Mouse (Mus musculus) liver, embryonic 14.5 days (tissue): ENCODE results near the gene Snrpa. TPM values are rescaled to one million over a fixed set of nuclear protein-coding genes. Genes with fewer than 3 reads are reported as not detected.
A peak's percentile ranks its signal among the peaks of the same experiment; 100 is the strongest.

Experiments used
- ATAC-seq: fragments of 200-750 bp; cut with Nextera tagmentation; 2 replicates; pipeline ENCODE4 v1.8.0; 2017; ENCODE audit warnings: moderate number of reproducible peaks, mild to moderate bottlenecking, moderate library complexity; ENCODE audit not compliant: insufficient read depth
- DNase-seq, 3 experiments: peaks; one replicate each; pipeline ENCODE4 v3.0.0-alpha.2; 2012 to 2013; ENCODE audit warnings: low read depth in 3 of 3, low spot score in 3 of 3
- H3K27ac ChIP-seq: fragments of 300-500 bp; sonication (generic); 2 replicates; pipeline ENCODE4 v1.5.1; 2014; ENCODE audit warnings: moderate library complexity, mild to moderate bottlenecking, control low read depth, inconsistent platforms
- H3K27me3 ChIP-seq: fragments of 300-500 bp; sonication (generic); 2 replicates; pipeline ENCODE4 v1.6.1; 2014; ENCODE audit warnings: mild to moderate bottlenecking, low read length, moderate library complexity; ENCODE audit not compliant: control insufficient read depth, insufficient read depth
- H3K36me3 ChIP-seq: fragments of 300-500 bp; sonication (generic); replicated peaks from 2 replicates; pipeline ENCODE4 v1.6.1; 2014; ENCODE audit warnings: low read depth; ENCODE audit not compliant: control insufficient read depth, insufficient read depth
- H3K4me1 ChIP-seq, 2 experiments: fragments of 200-500 bp in 1 of 2; fragments of 300-500 bp in 1 of 2; sonication (generic) in 1 of 2; replicated peaks; 2 replicates each; pipeline ENCODE4 v1.6.1; 2012 to 2014; ENCODE audit warnings: antibody characterized with exemption in 1 of 2, inconsistent platforms in 1 of 2, low read length in 1 of 2; ENCODE audit not compliant: control insufficient read depth in 2 of 2, insufficient read depth in 2 of 2
- H3K4me2 ChIP-seq: fragments of 300-500 bp; sonication (generic); 2 replicates; pipeline ENCODE4 v1.6.1; 2014; ENCODE audit warnings: low read depth, mild to moderate bottlenecking, control low read depth, moderate library complexity
- H3K4me3 ChIP-seq, 2 experiments: fragments of 200-500 bp in 1 of 2; fragments of 300-500 bp in 1 of 2; sonication (generic) in 1 of 2; 2 replicates each; pipeline ENCODE4 v1.5.1; 2012 to 2014; ENCODE audit warnings: low read depth in 2 of 2, low read length in 2 of 2, mild to moderate bottlenecking in 2 of 2, control low read depth in 1 of 2, inconsistent platforms in 1 of 2, moderate library complexity in 1 of 2; ENCODE audit not compliant: insufficient read depth in 1 of 2
- H3K9ac ChIP-seq: fragments of 300-500 bp; sonication (generic); replicated peaks from 2 replicates; pipeline ENCODE4 v1.6.1; 2014; ENCODE audit warnings: mild to moderate bottlenecking, control low read depth, moderate library complexity
- H3K9me3 ChIP-seq: fragments of 300-500 bp; sonication (generic); 2 replicates; pipeline ENCODE4 v1.6.1; 2016; ENCODE audit warnings: low read length, mixed read lengths; ENCODE audit not compliant: control insufficient read depth
- CTCF ChIP-seq: IDR thresholded peaks from 2 replicates; pipeline ENCODE4 v1.5.1; 2016; ENCODE audit warnings: antibody characterized with exemption, low read depth, control low read depth
- EP300 ChIP-seq: IDR thresholded peaks from 2 replicates; pipeline ENCODE4 v1.6.1; 2016; ENCODE audit warnings: antibody characterized with exemption, low read depth
- WGBS: fragments of 180-500 bp; shearing (Covaris S2); extraction: QIAGEN DNeasy Blood & Tissue Kit; methylation state at CpG from one replicate; pipeline ENCODE4 v1.1.7; 2014; ENCODE audit not compliant: insufficient replicate concordance; 5-methylcytosine and 5-hydroxymethylcytosine counted together
- polyA plus RNA-seq, 2 experiments: library from polyadenylated mRNA; depleted of rRNA in 1 of 2; stranded (reverse) in 1 of 2; unstranded in 1 of 2; fragments of >200 nt; fragmentation: Nextera tagmentation in 1 of 2; extraction: Ambion mirVana in 1 of 2; gene quantifications; 2 replicates each; pipeline versions ENCODE4 v1.2.1 to v1.2.3; 2012 to 2014

Gene Snrpa
- polyA plus RNA-seq, 2 experiments = 82.6 to 93.3 TPM

- H3K9ac ChIP-seq = 0 out of 2 replicates have a peak overlapping the region, but pooled peaks have one; percentile 2
These were observed 26.5 kb upstream of the Snrpa start for GRCm38 (mm10) chr7:27222538-27222937.

DNA sequence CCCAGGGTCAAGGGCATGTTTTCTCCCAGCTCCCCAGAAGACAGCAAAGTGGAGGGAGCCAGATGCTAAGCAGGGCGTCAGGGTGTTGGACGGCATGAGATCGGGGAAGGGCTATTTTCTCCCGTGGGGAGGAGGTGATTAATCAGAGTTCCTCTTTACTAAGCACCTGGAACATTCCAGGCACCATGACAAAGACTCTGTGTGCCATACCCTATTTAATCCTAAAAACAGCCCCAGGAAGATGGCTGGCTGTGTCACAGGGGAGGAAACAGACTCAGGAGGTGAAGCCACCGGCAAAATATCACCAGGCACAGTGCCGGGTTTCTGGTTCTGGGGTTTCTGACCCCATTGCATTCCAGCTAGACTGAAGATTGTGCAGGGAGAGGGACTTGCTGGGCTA lies 25.9 kb upstream of the Snrpa start:
- H3K4me1 ChIP-seq = peaks cover 20 to 43% of the 10 kb centered on the region in 2 experiments
- H3K27me3 ChIP-seq = no peaks in the 10 kb centered on the region
- TF ChIP-seq EP300 (no peak), CTCF (no peak)
- no peak overlapping the region for H3K27ac ChIP-seq
- ATAC-seq (no peak), DNase-seq (no peak)
- H3K36me3 ChIP-seq = no peaks in the 10 kb centered on the region; the same call in 1 of the 2 replicates
- H3K4me2 ChIP-seq = no peak overlapping the region
- H3K9me3 ChIP-seq = no peaks in the 10 kb centered on the region
- no peak overlapping the region for H3K9ac ChIP-seq
- WGBS = 76% methylated on average over 6 of the region's 6 CpGs
- H3K4me3 ChIP-seq = no peak overlapping the region

More at GRCm38 (mm10) chr7:27222538-27222937, 26.5 kb upstream of the Snrpa start:
- Histone ChIP-seq H3K4me1 (peaks cover 26 to 49% of the 10 kb centered on the region in 2 experiments), H3K4me3 (no peak overlapping the region), H3K27me3 (no peaks in the 10 kb centered on the region), H3K27ac (no peak overlapping the region), H3K9me3 (no peaks in the 10 kb centered on the region), H3K36me3 (no peaks in the 10 kb centered on the region; the same call in 1 of the 2 replicates), H3K4me2 (peak overlapping the region; percentile 20; the same call in 1 of the 2 replicates)
- peak in 1 of 3 experiments; percentile 50 for DNase-seq
- ATAC-seq = peak; percentile 74
- WGBS = 20% methylated on average over 1 of the region's 1 CpGs
- no peak for TF ChIP-seq EP300
- TF ChIP-seq CTCF = no peak

DNA sequence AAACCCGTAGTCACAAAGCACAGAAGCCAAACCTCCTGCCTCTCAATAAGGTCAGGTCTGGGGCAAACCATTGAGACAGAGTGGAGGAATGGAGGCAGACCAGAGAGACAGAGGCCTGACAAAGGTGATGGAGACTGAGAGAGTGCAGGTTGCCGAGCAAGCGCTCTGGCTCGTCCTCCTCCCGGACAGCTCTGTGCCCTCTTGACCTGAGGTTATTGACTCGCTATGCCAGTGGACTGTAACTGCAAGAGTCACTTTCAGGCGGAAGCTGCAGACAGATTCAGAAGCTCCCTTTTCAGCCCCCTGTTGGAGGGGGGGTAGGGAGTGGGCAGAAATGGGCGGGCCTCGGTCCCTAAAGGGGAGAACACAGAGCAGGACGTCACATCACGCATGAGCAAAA lies 23.9 kb upstream of the Snrpa start:
- DNase-seq = no peak

GRCm38 (mm10) chr7:27218586-27218985 lies 22.5 kb upstream of the Snrpa start:
- ATAC-seq (no peak), DNase-seq (no peak)
- no peaks in the 10 kb centered on the region for H3K9me3 ChIP-seq
- H3K9ac ChIP-seq = no peak overlapping the region
- H3K27ac ChIP-seq = no peak overlapping the region
- H3K4me2 ChIP-seq = no peak overlapping the region
- peaks cover 10 to 21% of the 10 kb centered on the region in 2 experiments for H3K4me1 ChIP-seq
- 73% methylated on average over 7 of the region's 7 CpGs for WGBS
- H3K36me3 ChIP-seq = peaks cover 2% of the 10 kb centered on the region
- TF ChIP-seq CTCF (no peak), EP300 (no peak)
- H3K4me3 ChIP-seq = no peak overlapping the region
- no peaks in the 10 kb centered on the region for H3K27me3 ChIP-seq

More for the DNA sequence above, 23.9 kb upstream of the Snrpa start:
- TF ChIP-seq EP300 (no peak), CTCF (no peak)
- no peak overlapping the region for H3K27ac ChIP-seq
- H3K4me1 ChIP-seq = peaks cover 13 to 30% of the 10 kb centered on the region in 2 experiments
- H3K9ac ChIP-seq = no peak overlapping the region
- WGBS = 72% methylated on average over 11 of the region's 11 CpGs
- no peak overlapping the region for H3K4me3 ChIP-seq
- H3K4me2 ChIP-seq = no peak overlapping the region
- H3K9me3 ChIP-seq = no peaks in the 10 kb centered on the region
- ATAC-seq = peak; percentile 31; the same call in 1 of the 2 replicates
- H3K27me3 ChIP-seq = no peaks in the 10 kb centered on the region
- H3K36me3 ChIP-seq = peaks cover 2% of the 10 kb centered on the region

DNA sequence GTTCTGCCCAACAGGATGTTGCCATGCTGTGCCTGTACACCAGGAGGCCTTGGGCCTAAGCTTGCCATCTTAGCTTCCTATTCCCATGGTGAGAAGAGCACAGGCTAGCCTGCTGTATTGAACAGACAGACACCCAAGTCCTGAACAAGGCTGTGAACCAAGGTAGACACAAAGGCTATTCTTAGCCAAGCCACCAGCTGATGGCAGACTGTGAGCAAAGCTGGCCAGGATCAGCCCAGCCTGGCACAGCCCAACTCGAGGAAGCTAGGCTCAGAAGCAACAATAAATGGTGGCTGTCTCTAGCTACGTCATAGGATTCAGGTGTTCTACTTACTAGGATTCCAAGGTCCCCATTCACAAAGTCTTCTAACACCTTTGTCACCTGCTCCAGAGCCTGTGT lies 16.6 kb upstream of the Snrpa start:
- DNase-seq (no peak), ATAC-seq (no peak)
- Histone ChIP-seq H3K4me3 (no peak overlapping the region), H3K9me3 (no peaks in the 10 kb centered on the region), H3K27ac (no peak overlapping the region), H3K36me3 (peaks cover 2% of the 10 kb centered on the region), H3K27me3 (no peaks in the 10 kb centered on the region), H3K4me2 (no peak overlapping the region), H3K4me1 (no peaks in the 10 kb centered on the region), H3K9ac (no peak overlapping the region)
- no peak for TF ChIP-seq CTCF
- no peak for TF ChIP-seq EP300
- WGBS = 77% methylated on average over 2 of the region's 2 CpGs
